Mouse (Mus musculus) duodenum, adult 2 months (tissue): Measurements from ENCODE around the gene Mrap. TPM values are rescaled to one million over a fixed set of nuclear protein-coding genes. Genes with fewer than 3 reads are reported as not detected.

Source experiments
- polyA plus RNA-seq: library from polyadenylated mRNA; depleted of rRNA; stranded (reverse); fragments of >200 nt; gene quantifications from 2 replicates; pipeline ENCODE4 v1.2.3, GENCODE M21; 2012; ENCODE audit warnings: low replicate concordance; rRNA removed

Mrap gene
- 0.68 and 15.7 TPM in 2 replicates for polyA plus RNA-seq

DNA sequence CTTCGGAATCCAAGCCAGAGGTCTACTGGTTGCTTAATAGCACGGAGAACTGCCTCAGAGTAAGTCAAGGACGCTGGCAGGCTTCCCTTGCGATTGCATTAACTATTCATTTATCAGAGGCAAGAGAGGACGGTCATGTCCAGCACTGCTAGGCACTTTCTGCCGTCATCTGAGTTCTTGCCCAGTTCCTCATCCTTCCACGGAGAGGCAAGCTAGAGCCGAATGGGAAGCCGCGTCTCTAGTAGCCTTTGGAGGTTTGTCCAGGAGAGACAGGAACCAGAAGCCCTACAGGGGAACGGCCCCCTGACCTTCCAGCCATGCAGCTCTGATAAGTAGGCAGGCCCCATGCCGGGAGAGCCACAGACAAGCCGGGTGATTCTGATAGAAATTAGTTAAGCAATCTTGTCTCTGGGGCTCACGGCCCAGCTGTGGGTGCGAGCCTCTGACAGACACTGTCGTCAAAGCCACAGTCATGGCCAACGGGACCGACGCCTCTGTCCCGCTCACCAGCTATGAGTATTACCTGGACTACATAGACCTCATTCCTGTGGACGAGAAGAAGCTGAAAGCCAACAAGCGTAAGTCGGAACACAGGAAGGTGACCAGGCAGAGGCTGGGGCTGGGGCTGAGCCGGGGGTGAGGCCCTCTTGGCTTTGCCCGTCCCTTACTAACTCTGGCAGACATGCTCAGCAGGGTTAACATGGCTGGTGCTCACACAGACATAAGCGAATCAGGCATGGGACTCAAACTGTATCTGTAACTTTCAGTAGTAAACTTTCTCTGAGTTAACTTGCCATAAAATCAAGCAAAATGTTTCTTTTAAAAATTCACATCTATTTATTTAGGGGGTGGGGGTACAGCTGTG is at the start of gene Mrap:
Gene Mrap, plus strand, starts transcription at position 116 of the 865 bp plus-strand sequence.

GRCm38 (mm10) chr16:90727233-90728115 is 10.5 kb upstream of the Mrap start, which contains the start of gene Mis18a:
TSS of gene Mis18a (minus strand) at chr16:90727404.

Other genes starting within 250 kb of the Mrap start
- gene Mis18a, start 10.8 kb upstream of the Mrap start, polyA plus RNA-seq = 9.0 and 10.1 TPM in 2 replicates
- 0.96 and 1.9 TPM in 2 replicates for gene Urb1, start 72.2 kb downstream of the Mrap start, polyA plus RNA-seq
- gene Eva1c, start 88.5 kb downstream of the Mrap start, polyA plus RNA-seq = 0.38 and 1.4 TPM in 2 replicates
- gene Cfap298, start 196.9 kb downstream of the Mrap start, polyA plus RNA-seq = 21.6 and 27.4 TPM in 2 replicates